Mouse (Mus musculus): Measurements from ENCODE around the gene Nhlrc3.

DNA sequence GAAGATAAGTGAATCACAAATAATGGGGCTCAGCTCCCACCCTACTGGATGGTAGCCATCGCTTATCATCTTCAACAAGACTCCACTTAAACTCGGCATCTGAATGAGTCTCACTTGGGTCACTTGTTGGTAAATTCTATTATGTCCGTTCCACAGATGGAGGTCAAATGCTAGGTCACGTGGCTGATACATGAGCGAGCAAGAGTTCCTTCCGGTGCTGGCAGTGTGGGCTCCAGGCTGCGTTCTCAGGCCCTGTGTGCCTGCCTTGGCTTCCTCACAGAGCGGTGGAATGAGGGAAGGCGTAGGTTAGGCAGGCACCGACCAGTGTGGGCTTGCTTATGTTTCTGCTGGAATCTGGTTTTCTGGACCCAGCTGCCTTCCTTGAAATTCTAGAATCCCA is 23.4 kb upstream of the Nhlrc3 start:
- no peak for TF ChIP-seq NANOG (IDR thresholded peaks at IDR 0.05; ENCODE audit: borderline replicate concordance, low read length)
- TF ChIP-seq CTCF (conservative IDR thresholded peaks at IDR 0.05; ENCODE audit: low read length), result no peak
- TF ChIP-seq POU5F1 (IDR thresholded peaks at IDR 0.05; ENCODE audit: borderline replicate concordance, low read length), result no peak

Measured in E14TG2a.4 (cell line).